Mouse (Mus musculus): ENCODE measurements around the gene C1qtnf1. TPM values are rescaled to one million over a fixed set of nuclear protein-coding genes. Genes with fewer than 3 reads are reported as not detected.
A peak's percentile ranks its signal among the peaks of the same experiment; 100 is the strongest.
"Not testable (repeated sequence)": the region's sequence is repeated elsewhere in the genome, so short reads cannot be mapped to it uniquely, and the experiment has no call there.

Gene C1qtnf1
- polyA plus RNA-seq (2015; fragmentation: Nextera tagmentation; extraction: Ambion mirVana), result 4.4 and 4.8 TPM in 2 replicates

DNA sequence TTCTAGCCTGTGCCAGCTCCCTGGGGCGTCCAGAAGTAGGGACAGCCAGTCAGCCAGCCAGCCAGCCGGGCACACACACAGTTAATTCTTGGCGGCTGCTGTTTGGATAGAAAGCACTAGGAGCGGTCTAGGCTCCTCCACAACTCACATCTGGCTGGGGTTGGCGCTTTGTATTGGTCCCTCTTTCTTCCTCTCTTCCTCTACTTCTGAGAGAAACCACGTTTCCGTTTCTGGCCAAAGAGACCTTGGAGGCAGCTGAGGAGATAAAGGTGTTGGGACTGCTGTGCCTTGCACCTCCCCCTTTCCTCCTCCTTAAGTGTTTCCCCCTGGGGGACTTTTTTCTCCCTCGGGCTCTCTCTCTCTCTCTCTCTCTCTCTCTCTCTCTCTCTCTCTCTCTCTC lies at the start of gene C1qtnf1:
TSS of gene C1qtnf1 (plus strand) at position 218 of the 400 bp plus-strand sequence.
- WGBS, result under 1% methylated on average over 8 of the region's 8 CpGs
- Histone ChIP-seq H3K4me3 (peak within 1 kb of the TSS; percentile 31), H3K9ac (peak within 1 kb of the TSS; percentile 66), H3K27me3 (peaks cover 11% of the 10 kb centered on the region; the same call in 1 of the 2 replicates), H3K27ac (replicated peaks) (peak within 1 kb of the TSS; percentile 74), H3K4me2 (peak within 1 kb of the TSS; percentile 52), H3K4me1 (replicated peaks) (peaks cover 67% of the 10 kb centered on the region), H3K36me3 (no peaks in the 10 kb centered on the region), H3K9me3 (no peaks in the 10 kb centered on the region)
- 0 out of 2 replicates have a peak, but pooled peaks have one; percentile 30 for ATAC-seq (ENCODE audit: low read depth)

DNA sequence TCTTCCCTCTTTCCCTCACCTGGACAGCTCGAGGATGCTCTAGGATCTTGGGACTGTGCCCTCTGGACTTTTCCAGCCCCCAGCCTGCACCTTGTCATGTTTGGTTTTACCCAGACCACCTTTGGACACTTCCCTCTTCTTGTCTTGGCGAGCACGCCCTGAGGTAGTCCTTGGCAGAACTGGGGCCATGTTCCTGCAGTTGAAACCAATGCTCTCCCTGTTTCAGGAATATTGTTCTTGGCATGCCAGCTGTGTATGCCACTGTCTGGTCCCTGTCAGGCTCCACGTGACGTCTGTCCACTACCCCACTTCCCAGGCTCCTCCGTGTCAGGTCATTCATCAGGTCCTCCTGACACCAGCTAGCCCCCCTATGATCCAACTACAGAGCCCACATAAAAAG lies 49.3 kb upstream of the C1qtnf1 start:
- Histone ChIP-seq H3K9ac (no peak overlapping the region), H3K36me3 (no peaks in the 10 kb centered on the region), H3K4me3 (no peak overlapping the region), H3K27ac (replicated peaks) (no peak overlapping the region), H3K4me1 (replicated peaks) (peaks cover 15% of the 10 kb centered on the region; the same call in 1 of the 2 replicates), H3K9me3 (no peaks in the 10 kb centered on the region), H3K4me2 (no peak overlapping the region), H3K27me3 (no peaks in the 10 kb centered on the region)
- no peak for ATAC-seq (ENCODE audit: low read depth)
- WGBS, result 82% methylated on average over 6 of the region's 6 CpGs

DNA sequence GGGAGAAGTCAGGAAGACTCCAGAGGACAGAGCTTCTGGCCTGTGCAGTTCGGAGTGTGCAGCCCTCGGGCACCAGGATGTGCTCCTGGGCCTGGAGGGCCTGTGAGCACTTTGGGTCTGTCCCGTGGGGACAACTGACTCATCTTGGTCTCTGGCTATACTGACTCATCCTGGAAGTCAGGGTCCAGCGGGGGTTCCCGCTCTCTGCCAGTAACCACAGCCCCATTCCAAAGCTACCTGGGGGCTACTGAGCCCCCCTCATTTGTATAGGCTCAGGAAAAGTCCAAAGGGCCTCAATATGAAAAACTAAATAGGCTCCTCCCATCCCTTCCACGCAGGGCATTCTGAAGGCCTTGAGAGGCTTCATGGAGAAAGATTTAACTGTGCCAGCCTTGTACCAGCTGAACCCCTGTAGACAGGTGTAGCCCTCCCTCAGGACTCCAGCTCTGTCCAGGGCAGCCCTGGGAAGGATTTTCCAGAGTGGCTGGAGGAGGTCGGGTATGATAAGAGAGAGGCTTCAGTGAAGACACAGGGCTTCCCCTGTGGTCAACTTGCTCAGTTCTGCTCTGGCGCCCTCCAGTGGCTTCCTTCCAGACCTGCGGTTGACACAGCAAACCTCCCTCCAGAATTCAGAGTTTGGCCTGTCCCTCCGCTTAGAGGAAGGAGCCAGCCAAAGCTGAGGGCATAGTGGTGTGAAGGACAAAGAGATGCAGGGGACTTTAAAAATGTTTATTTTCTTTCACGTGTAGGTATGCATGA lies 48.6 kb upstream of the C1qtnf1 start:
- Histone ChIP-seq H3K4me1 (replicated peaks) (peaks cover 15% of the 10 kb centered on the region; the same call in 1 of the 2 replicates), H3K4me3 (no peak overlapping the region), H3K9ac (no peak overlapping the region), H3K4me2 (no peak overlapping the region), H3K36me3 (no peaks in the 10 kb centered on the region), H3K9me3 (no peaks in the 10 kb centered on the region), H3K27ac (replicated peaks) (no peak overlapping the region), H3K27me3 (no peaks in the 10 kb centered on the region)
- ATAC-seq (ENCODE audit: low read depth), result peak; percentile 23; the same call in 1 of the 2 replicates
- 41% methylated on average over 11 of the region's 11 CpGs for WGBS

DNA sequence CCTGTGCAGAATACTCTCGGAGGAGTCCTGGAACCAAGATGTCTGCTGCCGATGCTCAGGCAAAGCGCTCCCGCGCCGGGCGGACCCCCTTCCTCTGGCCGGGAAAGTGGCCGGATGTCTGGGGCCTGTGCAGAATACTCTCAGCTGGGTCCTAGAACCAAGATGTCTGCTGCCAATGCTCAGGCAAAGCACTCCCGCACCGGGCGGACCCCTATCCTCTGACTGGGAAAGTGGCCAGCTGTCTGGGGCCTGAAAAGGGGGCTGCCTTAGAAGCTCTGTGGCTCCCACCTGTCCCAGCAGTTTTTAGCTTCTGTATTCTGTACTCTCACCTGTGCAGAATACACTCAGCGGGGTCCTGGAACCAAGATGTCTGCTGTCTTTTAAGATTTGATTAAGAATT lies 40.2 kb upstream of the C1qtnf1 start:
- not testable (repeated sequence) for H3K4me3 ChIP-seq; H3K4me2 ChIP-seq; ATAC-seq (ENCODE audit: low read depth); H3K4me1 ChIP-seq (replicated peaks); H3K9ac ChIP-seq; H3K27me3 ChIP-seq; H3K27ac ChIP-seq (replicated peaks); H3K9me3 ChIP-seq; H3K36me3 ChIP-seq
- WGBS, result 92% methylated on average over 13 of the region's 13 CpGs

GRCm38 (mm10) chr11:118393991-118394390 lies 34.0 kb upstream of the C1qtnf1 start:
- H3K27ac ChIP-seq (replicated peaks), result no peak overlapping the region
- H3K36me3 ChIP-seq, result 0 out of 2 replicates have a peak, but pooled peaks cover 7% of the 10 kb centered on the region
- no peak overlapping the region for H3K4me2 ChIP-seq
- no peaks in the 10 kb centered on the region for H3K9me3 ChIP-seq
- H3K4me1 ChIP-seq (replicated peaks), result peaks cover 4% of the 10 kb centered on the region; the same call in 1 of the 2 replicates
- no peak overlapping the region for H3K4me3 ChIP-seq
- no peaks in the 10 kb centered on the region for H3K27me3 ChIP-seq
- 71% methylated on average over 5 of the region's 5 CpGs for WGBS
- no peak overlapping the region for H3K9ac ChIP-seq
- ATAC-seq (ENCODE audit: low read depth), result no peak

- 0 out of 2 replicates have a peak, but pooled peaks cover 7% of the 10 kb centered on the region for H3K36me3 ChIP-seq
- H3K4me3 ChIP-seq, result no peak overlapping the region
- peak overlapping the region; percentile 64; the same call in 1 of the 2 replicates for H3K27ac ChIP-seq (replicated peaks)
- H3K4me1 ChIP-seq (replicated peaks), result peaks cover 4% of the 10 kb centered on the region; the same call in 1 of the 2 replicates
- WGBS, result 63% methylated on average over 6 of the region's 6 CpGs
- no peak for ATAC-seq (ENCODE audit: low read depth)
- H3K9me3 ChIP-seq, result no peaks in the 10 kb centered on the region
- 0 out of 2 replicates have a peak overlapping the region, but pooled peaks have one; percentile 31 for H3K9ac ChIP-seq
- no peak overlapping the region for H3K4me2 ChIP-seq
- no peaks in the 10 kb centered on the region for H3K27me3 ChIP-seq
Measured at GRCm38 (mm10) chr11:118394538-118394937, 33.5 kb upstream of the C1qtnf1 start.

DNA sequence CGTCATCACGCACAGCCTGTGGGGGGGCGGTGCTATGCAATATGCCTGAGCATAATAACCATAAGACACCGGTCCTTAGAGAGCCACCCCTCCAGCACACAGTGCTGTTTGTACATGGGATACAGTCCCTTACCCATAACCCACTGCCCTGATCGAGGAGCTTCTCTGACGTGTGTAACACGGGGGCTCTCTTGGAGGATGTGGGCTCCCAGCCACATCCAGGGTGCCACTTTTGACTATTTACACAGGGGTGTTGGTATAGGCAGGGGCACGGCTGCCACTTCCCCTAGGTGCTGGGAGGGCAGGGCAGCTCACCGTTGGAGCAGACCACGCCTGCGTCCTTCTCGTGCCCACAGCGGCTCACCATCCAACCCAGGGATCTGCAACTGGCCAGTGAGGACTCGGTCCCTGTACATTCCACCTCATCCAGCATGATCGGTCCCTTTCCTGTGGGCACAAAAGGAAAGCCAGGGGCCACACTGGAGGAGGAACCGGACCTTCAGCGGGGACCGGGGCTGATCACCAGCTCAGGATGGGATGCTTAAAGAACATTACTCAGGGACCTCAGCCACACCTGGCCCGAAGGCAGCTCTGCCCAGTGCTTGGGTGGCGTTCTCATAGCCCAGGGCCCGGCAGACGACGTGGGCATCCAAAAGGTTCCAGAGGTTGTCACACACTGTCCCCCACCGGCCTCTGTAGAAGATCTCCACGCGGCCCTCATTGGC lies 30.0 kb upstream of the C1qtnf1 start:
- WGBS, result 89% methylated on average over 26 of the region's 26 CpGs
- peaks cover 20% of the 10 kb centered on the region; the same call in 1 of the 2 replicates for H3K4me1 ChIP-seq (replicated peaks)
- no peaks in the 10 kb centered on the region for H3K9me3 ChIP-seq
- H3K9ac ChIP-seq, result no peak overlapping the region
- H3K4me3 ChIP-seq, result no peak overlapping the region
- H3K4me2 ChIP-seq, result no peak overlapping the region
- H3K27ac ChIP-seq (replicated peaks), result no peak overlapping the region
- no peak for ATAC-seq (ENCODE audit: low read depth)
- H3K36me3 ChIP-seq, result 0 out of 2 replicates have a peak, but pooled peaks cover 7% of the 10 kb centered on the region
- H3K27me3 ChIP-seq, result no peaks in the 10 kb centered on the region

DNA sequence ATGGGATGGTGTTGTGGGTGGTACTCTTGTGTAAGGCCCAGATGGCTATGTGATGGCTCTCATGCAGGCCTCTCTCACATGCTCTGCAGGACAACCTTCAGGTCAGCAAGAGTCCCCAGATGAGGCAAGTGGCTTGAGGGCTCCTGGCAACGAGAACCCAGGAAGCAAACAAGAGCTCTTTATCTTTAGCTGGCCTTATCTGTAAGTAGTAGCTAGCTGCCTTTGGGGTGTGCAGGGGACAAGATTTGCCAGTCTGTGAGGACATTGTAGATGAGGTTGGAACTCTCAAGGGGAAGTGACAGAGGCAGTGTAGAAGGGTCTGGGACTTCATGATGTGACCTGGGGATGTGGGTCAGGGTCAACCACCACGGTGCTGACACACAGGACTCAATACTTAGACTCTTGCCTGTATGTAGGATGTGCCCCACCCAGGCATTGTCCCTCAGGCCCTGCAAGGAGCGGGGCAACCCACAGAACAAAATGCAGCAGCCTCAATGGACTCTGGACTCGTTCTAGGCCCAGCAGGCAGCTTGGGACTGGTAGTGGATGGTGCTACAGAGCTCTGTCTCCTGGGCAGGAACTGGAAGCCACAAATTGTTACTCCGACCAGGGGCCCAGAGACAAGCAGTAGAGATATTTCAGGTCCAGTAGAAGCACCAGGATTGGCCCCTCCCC lies 28.0 kb upstream of the C1qtnf1 start:
- 0 out of 2 replicates have a peak, but pooled peaks cover 7% of the 10 kb centered on the region for H3K36me3 ChIP-seq
- ATAC-seq (ENCODE audit: low read depth), result no peak
- H3K4me3 ChIP-seq, result no peak overlapping the region
- no peaks in the 10 kb centered on the region for H3K27me3 ChIP-seq
- no peak overlapping the region for H3K4me2 ChIP-seq
- 69% methylated on average over 5 of the region's 5 CpGs for WGBS
- H3K9ac ChIP-seq, result no peak overlapping the region
- H3K27ac ChIP-seq (replicated peaks), result 0 out of 2 replicates have a peak overlapping the region, but pooled peaks have one; percentile 9
- no peaks in the 10 kb centered on the region for H3K9me3 ChIP-seq
- peaks cover 17% of the 10 kb centered on the region for H3K4me1 ChIP-seq (replicated peaks)

DNA sequence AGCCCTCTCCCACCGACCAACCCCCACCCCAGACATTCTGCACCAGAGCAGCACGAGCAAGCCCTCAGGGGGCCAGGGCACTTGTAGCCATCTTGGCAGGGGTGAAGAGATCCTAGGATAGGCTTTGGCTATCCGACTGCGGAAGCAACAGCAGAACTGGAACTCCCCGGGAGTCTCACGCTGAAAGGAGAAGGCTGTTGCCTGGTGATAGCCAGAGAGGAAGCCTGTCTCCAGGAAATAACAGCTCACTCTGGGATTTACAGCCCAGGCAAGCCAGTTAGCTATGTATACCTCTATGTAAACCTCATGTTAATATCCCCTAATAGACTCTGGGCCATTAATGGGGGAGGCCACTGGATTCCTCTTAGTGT lies 27.5 kb upstream of the C1qtnf1 start:
- no peaks in the 10 kb centered on the region for H3K9me3 ChIP-seq
- no peaks in the 10 kb centered on the region for H3K27me3 ChIP-seq
- H3K36me3 ChIP-seq, result peaks cover 12% of the 10 kb centered on the region; the same call in 1 of the 2 replicates
- H3K4me3 ChIP-seq, result no peak overlapping the region
- H3K27ac ChIP-seq (replicated peaks), result 0 out of 2 replicates have a peak overlapping the region, but pooled peaks have one; percentile 9
- H3K4me2 ChIP-seq, result no peak overlapping the region
- H3K4me1 ChIP-seq (replicated peaks), result peaks cover 16% of the 10 kb centered on the region
- 28% methylated on average over 6 of the region's 6 CpGs for WGBS
- no peak for ATAC-seq (ENCODE audit: low read depth)
- H3K9ac ChIP-seq, result no peak overlapping the region

DNA sequence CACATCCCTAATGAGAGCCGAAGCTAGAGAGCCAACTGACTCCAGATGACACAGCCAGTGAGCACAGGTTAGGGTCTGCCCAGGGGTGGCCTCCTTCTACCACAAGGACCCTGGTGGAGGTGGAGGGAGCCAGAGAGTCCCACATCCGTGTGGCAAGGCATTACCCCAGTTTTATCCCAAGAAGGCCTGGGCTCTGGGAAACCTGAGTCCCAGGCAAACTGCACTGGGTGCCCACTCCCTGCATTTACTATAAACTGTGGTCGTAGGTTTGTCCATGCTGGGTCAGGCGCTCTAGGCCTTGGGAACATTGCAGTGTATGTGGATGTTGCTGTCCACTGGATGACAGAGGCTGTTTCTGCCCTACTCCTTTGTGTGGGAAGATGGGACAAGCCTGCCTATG lies 26.8 kb upstream of the C1qtnf1 start:
- H3K4me3 ChIP-seq, result no peak overlapping the region
- no peak for ATAC-seq (ENCODE audit: low read depth)
- H3K27ac ChIP-seq (replicated peaks), result no peak overlapping the region
- H3K9ac ChIP-seq, result no peak overlapping the region
- no peaks in the 10 kb centered on the region for H3K9me3 ChIP-seq
- no peaks in the 10 kb centered on the region for H3K27me3 ChIP-seq
- H3K4me2 ChIP-seq, result no peak overlapping the region
- peaks cover 13% of the 10 kb centered on the region; the same call in 1 of the 2 replicates for H3K36me3 ChIP-seq
- 85% methylated on average over 4 of the region's 4 CpGs for WGBS
- H3K4me1 ChIP-seq (replicated peaks), result peaks cover 16% of the 10 kb centered on the region

GRCm38 (mm10) chr11:118401760-118402280 lies 26.2 kb upstream of the C1qtnf1 start, which contains the start of gene Lgals3bp:
TSS of gene Lgals3bp (minus strand) at chr11:118402092.
- Histone ChIP-seq H3K4me3 (no peak within 1 kb of the TSS), H3K27me3 (no peaks in the 10 kb centered on the region), H3K4me2 (no peak within 1 kb of the TSS), H3K36me3 (peaks cover 18% of the 10 kb centered on the region), H3K9ac (no peak within 1 kb of the TSS), H3K4me1 (replicated peaks) (peaks cover 16% of the 10 kb centered on the region), H3K27ac (replicated peaks) (no peak within 1 kb of the TSS), H3K9me3 (no peaks in the 10 kb centered on the region)
- ATAC-seq (ENCODE audit: low read depth), result peak; percentile 24; the same call in 1 of the 2 replicates
- 59% methylated on average over 7 of the region's 7 CpGs for WGBS

Measured in neural tube, embryonic 13.5 days (tissue).